Mouse (Mus musculus): ENCODE results near the gene 4933405L10Rik. TPM values are rescaled to one million over a fixed set of nuclear protein-coding genes. Genes with fewer than 3 reads are reported as not detected.

The 4933405L10Rik gene
- polyA plus RNA-seq, 1 experiment, result not detected

- H3K4me1 ChIP-seq (ENCODE audit: control insufficient read depth, insufficient read depth, insufficient read length, low read length), result peaks cover 8% of the 10 kb centered on the region
- under 1% methylated on average over 60 of the region's 60 CpGs for WGBS
- no peaks in the 10 kb centered on the region for H3K27me3 ChIP-seq (ENCODE audit: control insufficient read depth, insufficient read depth, low read length)
- peak within 1 kb of the TSS; percentile 80 for H3K4me3 ChIP-seq (ENCODE audit: low read depth, low read length)
- peak within 1 kb of the TSS; percentile 89 for H3K27ac ChIP-seq (ENCODE audit: insufficient read depth, low read depth, low read length)
- peaks cover 7% of the 10 kb centered on the region; the same call in 1 of the 2 replicates for H3K36me3 ChIP-seq (ENCODE audit: control insufficient read depth, insufficient read depth, low read length)
- TF ChIP-seq POLR2A (IDR thresholded peaks at IDR 0.05; ENCODE audit: low read depth, low read length) (no peak; the same call in 1 of the 2 replicates), CTCF (IDR thresholded peaks at IDR 0.05; ENCODE audit: extremely low read depth, insufficient read length, insufficient replicate concordance, low read depth, low read length) (no peak)
These were observed 6.3 kb upstream of the 4933405L10Rik start, which contains the start of the genes Acd and Pard6a for GRCm38 (mm10) chr8:105700966-105701824. TSS of gene Acd (minus strand) at chr8:105701102. TSS of gene Pard6a (plus strand) at chr8:105701148.

- 72% methylated on average over 18 of the region's 18 CpGs for WGBS
- Histone ChIP-seq H3K36me3 (ENCODE audit: control insufficient read depth, insufficient read depth, low read length) (peaks cover 7% of the 10 kb centered on the region; the same call in 1 of the 2 replicates), H3K4me1 (ENCODE audit: control insufficient read depth, insufficient read depth, insufficient read length, low read length) (peaks cover 8% of the 10 kb centered on the region), H3K27ac (ENCODE audit: insufficient read depth, low read depth, low read length) (no peak overlapping the region), H3K4me3 (ENCODE audit: low read depth, low read length) (peak overlapping the region; percentile 80), H3K27me3 (ENCODE audit: control insufficient read depth, insufficient read depth, low read length) (no peaks in the 10 kb centered on the region)
- TF ChIP-seq POLR2A (IDR thresholded peaks at IDR 0.05; ENCODE audit: low read depth, low read length), result no peak
- no peak for TF ChIP-seq CTCF (IDR thresholded peaks at IDR 0.05; ENCODE audit: extremely low read depth, insufficient read length, insufficient replicate concordance, low read depth, low read length)
These were observed 5.5 kb upstream of the 4933405L10Rik start for GRCm38 (mm10) chr8:105702001-105702401.

GRCm38 (mm10) chr8:105702731-105703415, 4.6 kb upstream of the 4933405L10Rik start:
- WGBS, result 94% methylated on average over 24 of the region's 24 CpGs
- Histone ChIP-seq H3K4me1 (ENCODE audit: control insufficient read depth, insufficient read depth, insufficient read length, low read length) (peaks cover 13% of the 10 kb centered on the region), H3K27me3 (ENCODE audit: control insufficient read depth, insufficient read depth, low read length) (no peaks in the 10 kb centered on the region), H3K4me3 (ENCODE audit: low read depth, low read length) (no peak overlapping the region), H3K27ac (ENCODE audit: insufficient read depth, low read depth, low read length) (no peak overlapping the region), H3K36me3 (ENCODE audit: control insufficient read depth, insufficient read depth, low read length) (peaks cover 4% of the 10 kb centered on the region; the same call in 1 of the 2 replicates)
- TF ChIP-seq POLR2A (IDR thresholded peaks at IDR 0.05; ENCODE audit: low read depth, low read length) (no peak), CTCF (IDR thresholded peaks at IDR 0.05; ENCODE audit: extremely low read depth, insufficient read length, insufficient replicate concordance, low read depth, low read length) (no peak)

- Histone ChIP-seq H3K27ac (ENCODE audit: insufficient read depth, low read depth, low read length) (no peak overlapping the region), H3K27me3 (ENCODE audit: control insufficient read depth, insufficient read depth, low read length) (no peaks in the 10 kb centered on the region), H3K4me3 (ENCODE audit: low read depth, low read length) (no peak overlapping the region), H3K36me3 (ENCODE audit: control insufficient read depth, insufficient read depth, low read length) (no peaks in the 10 kb centered on the region), H3K4me1 (ENCODE audit: control insufficient read depth, insufficient read depth, insufficient read length, low read length) (peaks cover 16% of the 10 kb centered on the region)
- TF ChIP-seq POLR2A (IDR thresholded peaks at IDR 0.05; ENCODE audit: low read depth, low read length) (no peak), CTCF (IDR thresholded peaks at IDR 0.05; ENCODE audit: extremely low read depth, insufficient read length, insufficient replicate concordance, low read depth, low read length) (no peak)
- 93% methylated on average over 34 of the region's 34 CpGs for WGBS
These were observed 3.2 kb upstream of the 4933405L10Rik start for GRCm38 (mm10) chr8:105704146-105704812.

GRCm38 (mm10) chr8:105704955-105705354, 2.5 kb upstream of the 4933405L10Rik start:
- Histone ChIP-seq H3K4me1 (ENCODE audit: control insufficient read depth, insufficient read depth, insufficient read length, low read length) (peaks cover 16% of the 10 kb centered on the region), H3K27ac (ENCODE audit: insufficient read depth, low read depth, low read length) (no peak overlapping the region), H3K27me3 (ENCODE audit: control insufficient read depth, insufficient read depth, low read length) (no peaks in the 10 kb centered on the region), H3K4me3 (ENCODE audit: low read depth, low read length) (no peak overlapping the region), H3K36me3 (ENCODE audit: control insufficient read depth, insufficient read depth, low read length) (no peaks in the 10 kb centered on the region)
- WGBS, result 90% methylated on average over 6 of the region's 6 CpGs
- TF ChIP-seq CTCF (IDR thresholded peaks at IDR 0.05; ENCODE audit: extremely low read depth, insufficient read length, insufficient replicate concordance, low read depth, low read length) (no peak), POLR2A (IDR thresholded peaks at IDR 0.05; ENCODE audit: low read depth, low read length) (no peak)

GRCm38 (mm10) chr8:105706426-105706825, 1.0 kb upstream of the 4933405L10Rik start:
- H3K4me3 ChIP-seq (ENCODE audit: low read depth, low read length), result no peak overlapping the region
- WGBS, result 90% methylated on average over 12 of the region's 12 CpGs
- H3K4me1 ChIP-seq (ENCODE audit: control insufficient read depth, insufficient read depth, insufficient read length, low read length), result peaks cover 11% of the 10 kb centered on the region
- no peak overlapping the region for H3K27ac ChIP-seq (ENCODE audit: insufficient read depth, low read depth, low read length)
- no peaks in the 10 kb centered on the region for H3K27me3 ChIP-seq (ENCODE audit: control insufficient read depth, insufficient read depth, low read length)
- no peaks in the 10 kb centered on the region for H3K36me3 ChIP-seq (ENCODE audit: control insufficient read depth, insufficient read depth, low read length)
- TF ChIP-seq CTCF (IDR thresholded peaks at IDR 0.05; ENCODE audit: extremely low read depth, insufficient read length, insufficient replicate concordance, low read depth, low read length) (no peak), POLR2A (IDR thresholded peaks at IDR 0.05; ENCODE audit: low read depth, low read length) (no peak)
